Mouse (Mus musculus): Measurements from ENCODE around the gene Tmem53. TPM values are rescaled to one million over a fixed set of nuclear protein-coding genes. Genes with fewer than 3 reads are reported as not detected.

Tmem53 gene
- polyA plus RNA-seq, 1 experiment = 1,059 TPM

DNA sequence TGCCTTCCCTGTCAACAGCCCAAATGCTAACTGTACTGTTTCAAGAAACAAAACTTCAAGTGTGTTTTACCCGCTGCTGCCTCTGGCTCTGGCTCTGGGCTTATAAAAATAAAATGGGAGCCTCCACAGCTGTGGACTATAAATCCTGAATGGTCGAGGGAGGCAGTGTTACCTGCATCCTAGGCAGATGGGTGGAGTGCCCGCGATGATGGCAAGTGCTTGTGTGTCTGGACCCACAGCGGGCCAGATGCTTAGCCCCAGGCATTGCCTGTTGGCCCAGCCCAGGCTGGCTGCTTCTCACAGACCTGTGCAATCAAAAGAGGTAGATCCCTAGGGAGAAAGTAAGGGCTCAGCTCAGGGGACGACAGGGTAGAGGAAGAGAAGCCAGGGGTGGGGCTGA, 65.0 kb downstream of the Tmem53 start:
- peaks cover 19% of the 10 kb centered on the region for H3K4me1 ChIP-seq (ENCODE audit: control insufficient read depth, insufficient read depth, low read length)
- no peak overlapping the region for H3K27ac ChIP-seq (ENCODE audit: control insufficient read depth, insufficient read depth, low read depth, low read length)
- H3K27me3 ChIP-seq (ENCODE audit: control insufficient read depth, insufficient read depth, low read length) = no peaks in the 10 kb centered on the region
- H3K36me3 ChIP-seq (ENCODE audit: control insufficient read depth, insufficient read depth, low read length) = no peaks in the 10 kb centered on the region
- TF ChIP-seq POLR2A (IDR thresholded peaks at IDR 0.05; ENCODE audit: control insufficient read depth, low read depth, low read length) (no peak), CTCF (IDR thresholded peaks at IDR 0.05; ENCODE audit: control insufficient read depth, insufficient read depth, insufficient replicate concordance, low read depth, low read length) (no peak)
- H3K4me3 ChIP-seq (ENCODE audit: control insufficient read depth, low read depth, low read length) = no peak overlapping the region

DNA sequence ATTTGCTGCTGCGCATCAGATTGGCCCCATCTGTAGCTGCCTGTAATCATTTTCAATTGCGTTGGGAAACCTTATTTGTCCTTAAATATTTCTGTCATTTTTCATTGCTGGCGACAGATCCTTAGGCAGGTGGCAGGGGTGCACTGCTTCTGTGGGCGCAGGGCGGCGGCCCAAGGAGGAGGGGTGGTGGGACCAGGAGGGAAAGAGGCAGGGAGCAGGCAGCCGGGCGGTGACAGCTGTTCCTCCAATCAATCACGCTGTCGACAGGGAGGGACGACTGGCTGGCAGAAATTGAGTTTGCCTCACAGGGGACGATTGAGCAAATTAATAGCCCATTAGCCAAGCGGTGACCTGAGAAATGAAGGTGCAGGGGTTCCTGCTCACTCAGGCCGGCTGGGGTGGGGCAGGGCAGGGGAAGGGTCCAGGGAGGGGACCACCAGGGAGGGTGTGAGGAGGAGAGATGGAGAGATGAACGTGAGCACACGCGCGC, 66.0 kb downstream of the Tmem53 start:
- no peak overlapping the region for H3K27ac ChIP-seq (ENCODE audit: control insufficient read depth, insufficient read depth, low read depth, low read length)
- peaks cover 16% of the 10 kb centered on the region for H3K4me1 ChIP-seq (ENCODE audit: control insufficient read depth, insufficient read depth, low read length)
- TF ChIP-seq CTCF (IDR thresholded peaks at IDR 0.05; ENCODE audit: control insufficient read depth, insufficient read depth, insufficient replicate concordance, low read depth, low read length) (no peak), POLR2A (IDR thresholded peaks at IDR 0.05; ENCODE audit: control insufficient read depth, low read depth, low read length) (no peak)
- H3K4me3 ChIP-seq (ENCODE audit: control insufficient read depth, low read depth, low read length) = no peak overlapping the region
- no peaks in the 10 kb centered on the region for H3K36me3 ChIP-seq (ENCODE audit: control insufficient read depth, insufficient read depth, low read length)
- no peaks in the 10 kb centered on the region for H3K27me3 ChIP-seq (ENCODE audit: control insufficient read depth, insufficient read depth, low read length)

Other genes starting within 250 kb of the Tmem53 start
- gene Eif2b3, start 232.5 kb upstream of the Tmem53 start, polyA plus RNA-seq (2012; rRNA removed) = 5.4 and 6.3 TPM in 2 replicates
- 31.0 and 31.2 TPM in 2 replicates for gene Ptch2, start 155.9 kb upstream of the Tmem53 start, polyA plus RNA-seq (2012; rRNA removed)
- 2.6 and 3.2 TPM in 2 replicates for gene Btbd19, start 126.2 kb upstream of the Tmem53 start, polyA plus RNA-seq (2012; rRNA removed)
- 0.28 and 0.29 TPM in 2 replicates for gene Tctex1d4, start 125.2 kb upstream of the Tmem53 start, polyA plus RNA-seq (2012; rRNA removed)
- 0.94 and 1.5 TPM in 2 replicates for gene Plk3, start 118.0 kb upstream of the Tmem53 start, polyA plus RNA-seq (2012; rRNA removed)
- 185 and 230 TPM in 2 replicates for gene Rps8, start 95.7 kb upstream of the Tmem53 start, polyA plus RNA-seq (2012; rRNA removed)
- 307 and 325 TPM in 2 replicates for gene Kif2c, start 69.3 kb upstream of the Tmem53 start, polyA plus RNA-seq (2012; rRNA removed)
- 154 and 162 TPM in 2 replicates for gene Armh1, start 174 bp downstream of the Tmem53 start, polyA plus RNA-seq (2012; rRNA removed)
- gene Rnf220, start 245.1 kb downstream of the Tmem53 start, polyA plus RNA-seq (2012; rRNA removed) = 146 and 153 TPM in 2 replicates